Mouse (Mus musculus) liver, embryonic 14.5 days (tissue): ENCODE data around the gene Srrm4.

Source experiments
- CTCF ChIP-seq: IDR thresholded peaks from 2 replicates; pipeline ENCODE4 v1.5.1; 2016; ENCODE audit warnings: antibody characterized with exemption, low read depth, control low read depth
- EP300 ChIP-seq: IDR thresholded peaks from 2 replicates; pipeline ENCODE4 v1.6.1; 2016; ENCODE audit warnings: antibody characterized with exemption, low read depth

DNA sequence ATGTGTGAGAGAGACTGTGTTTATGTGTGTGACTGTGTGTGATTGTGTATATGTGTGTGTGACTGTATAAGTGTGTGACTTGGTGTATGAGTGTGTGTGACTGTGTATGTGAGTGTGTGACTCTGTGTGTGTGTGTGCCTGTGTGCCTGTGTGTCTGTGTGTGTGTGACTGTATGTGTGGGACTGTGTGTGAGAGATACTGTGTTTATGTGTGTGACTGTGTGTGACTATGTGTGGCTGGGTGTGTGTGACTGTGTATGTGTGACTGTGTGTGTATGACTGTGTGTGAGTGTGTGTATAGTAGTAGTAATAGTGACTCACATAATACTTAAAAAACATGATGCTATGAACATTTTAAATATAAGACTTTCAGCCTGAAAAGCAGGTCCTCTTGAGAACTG is 155.5 kb downstream of the Srrm4 start:
- TF ChIP-seq CTCF (no peak), EP300 (no peak)
